Mouse (Mus musculus) brain, adult 2 months (tissue): ENCODE measurements around the gene Taar8b.
"Not testable (repeated sequence)": the region's sequence is repeated elsewhere in the genome, so short reads cannot be mapped to it uniquely, and the experiment has no call there.

Experiments
- DNase-seq: peaks from one replicate; pipeline ENCODE4 v3.0.0; 2011; ENCODE audit warnings: low read depth, low spot score

The Taar8b gene

GRCm38 (mm10) chr10:24092194-24092593, at the start of gene Taar8b:
Gene Taar8b, minus strand, starts transcription at chr10:24092294.
- no peak for DNase-seq

GRCm38 (mm10) chr10:24138623-24139261, 46.6 kb upstream of the Taar8b start:
- no peak for DNase-seq

- DNase-seq, result no peak
Measured at GRCm38 (mm10) chr10:24134071-24134645, 42.1 kb upstream of the Taar8b start.

GRCm38 (mm10) chr10:24133132-24133531, 41.0 kb upstream of the Taar8b start:
- DNase-seq, result peak; percentile 20

GRCm38 (mm10) chr10:24132273-24132672, 40.2 kb upstream of the Taar8b start:
- no peak for DNase-seq

- DNase-seq, result peak; percentile 89
Measured at GRCm38 (mm10) chr10:24131451-24132262, 39.6 kb upstream of the Taar8b start.

GRCm38 (mm10) chr10:24111116-24111778, 19.2 kb upstream of the Taar8b start:
- peak; percentile 68 for DNase-seq

- DNase-seq, result not testable (repeated sequence)
Measured at GRCm38 (mm10) chr10:24109434-24109833, 17.3 kb upstream of the Taar8b start, which contains the start of gene Taar9. Gene Taar9, minus strand, starts transcription at chr10:24109534.

GRCm38 (mm10) chr10:24108236-24108635, 16.1 kb upstream of the Taar8b start:
- no peak for DNase-seq

- no peak for DNase-seq
Measured at GRCm38 (mm10) chr10:24107747-24108146, 15.7 kb upstream of the Taar8b start.

- DNase-seq, result not testable (repeated sequence)
Measured at GRCm38 (mm10) chr10:24103299-24103698, 11.2 kb upstream of the Taar8b start.

GRCm38 (mm10) chr10:24101812-24102211, 9.7 kb upstream of the Taar8b start, which contains the start of gene Taar8c:
Gene Taar8c, minus strand, starts transcription at chr10:24101912.
- not testable (repeated sequence) for DNase-seq

- not testable (repeated sequence) for DNase-seq
Measured at GRCm38 (mm10) chr10:24097010-24097409, 4.9 kb upstream of the Taar8b start.

GRCm38 (mm10) chr10:24087168-24087567, 4.9 kb downstream of the Taar8b start:
- DNase-seq, result no peak

- DNase-seq, result peak; percentile 4
Measured at GRCm38 (mm10) chr10:24086555-24086954, 5.5 kb downstream of the Taar8b start.

- no peak for DNase-seq
Measured at GRCm38 (mm10) chr10:24085936-24086335, 6.2 kb downstream of the Taar8b start.

- peak; percentile 75 for DNase-seq
Measured at GRCm38 (mm10) chr10:24080166-24080565, 11.9 kb downstream of the Taar8b start.

- not testable (repeated sequence) for DNase-seq
Measured at GRCm38 (mm10) chr10:24076200-24076599, 15.9 kb downstream of the Taar8b start, which contains the start of gene Taar8a. Gene Taar8a, plus strand, starts transcription at chr10:24076500.

- not testable (repeated sequence) for DNase-seq
Measured at GRCm38 (mm10) chr10:24074751-24075150, 17.3 kb downstream of the Taar8b start.

GRCm38 (mm10) chr10:24058986-24059385, 33.1 kb downstream of the Taar8b start:
- no peak for DNase-seq

- no peak for DNase-seq
Measured at GRCm38 (mm10) chr10:24052039-24052438, 40.1 kb downstream of the Taar8b start.

- no peak for DNase-seq
Measured at GRCm38 (mm10) chr10:24049210-24049609, 42.9 kb downstream of the Taar8b start, which contains the start of gene Taar7f. Gene Taar7f, plus strand, starts transcription at chr10:24049510.
